Mouse (Mus musculus): ENCODE results near the gene Lars2. TPM values are rescaled to one million over a fixed set of nuclear protein-coding genes. Genes with fewer than 3 reads are reported as not detected.

Gene Lars2
- polyA plus RNA-seq, 1 experiment from 2014 or later: 1,220 TPM

- Histone ChIP-seq H3K36me3 (replicated peaks; ENCODE audit: control insufficient read depth, insufficient read depth) (peaks cover under 1% of the 10 kb centered on the region; the same call in 1 of the 2 replicates), H3K4me3 (replicated peaks; ENCODE audit: low read length) (no peak overlapping the region), H3K9ac (no peak overlapping the region), H3K9me3 (ENCODE audit: control insufficient read depth, low read length) (no peaks in the 10 kb centered on the region), H3K27me3 (ENCODE audit: control insufficient read depth, insufficient read depth, low read length) (no peaks in the 10 kb centered on the region), H3K4me2 (replicated peaks) (no peak overlapping the region), H3K27ac (no peak overlapping the region), H3K4me1 (replicated peaks; ENCODE audit: control insufficient read depth, insufficient read depth, low read length) (peaks cover 4% of the 10 kb centered on the region)
- no peak for ATAC-seq (ENCODE audit: low FRiP score)
- 87% methylated on average over 2 of the region's 2 CpGs for WGBS
- DNase-seq (ENCODE audit: low spot score): no peak
Observed at GRCm38 (mm10) chr9:123507380-123507779, 140.7 kb downstream of the Lars2 start.

- Histone ChIP-seq H3K9ac (no peak overlapping the region), H3K27ac (no peak overlapping the region), H3K9me3 (ENCODE audit: control insufficient read depth, low read length) (no peaks in the 10 kb centered on the region), H3K36me3 (replicated peaks; ENCODE audit: control insufficient read depth, insufficient read depth) (peaks cover 5% of the 10 kb centered on the region; the same call in 1 of the 2 replicates), H3K27me3 (ENCODE audit: control insufficient read depth, insufficient read depth, low read length) (no peaks in the 10 kb centered on the region), H3K4me1 (replicated peaks; ENCODE audit: control insufficient read depth, insufficient read depth, low read length) (peaks cover 4% of the 10 kb centered on the region), H3K4me2 (replicated peaks) (no peak overlapping the region), H3K4me3 (replicated peaks; ENCODE audit: low read length) (no peak overlapping the region)
- no peak for DNase-seq (ENCODE audit: low spot score)
- 80% methylated on average over 2 of the region's 2 CpGs for WGBS
- ATAC-seq (ENCODE audit: low FRiP score): no peak
Observed at GRCm38 (mm10) chr9:123508986-123509385, 142.3 kb downstream of the Lars2 start.

- H3K4me3 ChIP-seq (replicated peaks; ENCODE audit: low read length): no peak overlapping the region
- no peak overlapping the region for H3K4me2 ChIP-seq (replicated peaks)
- H3K27ac ChIP-seq: no peak overlapping the region
- H3K4me1 ChIP-seq (replicated peaks; ENCODE audit: control insufficient read depth, insufficient read depth, low read length): peaks cover 4% of the 10 kb centered on the region
- WGBS: 78% methylated on average over 8 of the region's 8 CpGs
- no peaks in the 10 kb centered on the region for H3K27me3 ChIP-seq (ENCODE audit: control insufficient read depth, insufficient read depth, low read length)
- H3K36me3 ChIP-seq (replicated peaks; ENCODE audit: control insufficient read depth, insufficient read depth): peaks cover 5% of the 10 kb centered on the region; the same call in 1 of the 2 replicates
- no peak overlapping the region for H3K9ac ChIP-seq
- ATAC-seq (ENCODE audit: low FRiP score): 0 out of 2 replicates have a peak, but pooled peaks have one; percentile 48
- DNase-seq (ENCODE audit: low spot score): no peak
- no peaks in the 10 kb centered on the region for H3K9me3 ChIP-seq (ENCODE audit: control insufficient read depth, low read length)
Observed at GRCm38 (mm10) chr9:123509638-123510604, 143.2 kb downstream of the Lars2 start.

GRCm38 (mm10) chr9:123510926-123511325 lies 144.2 kb downstream of the Lars2 start:
- Histone ChIP-seq H3K4me2 (replicated peaks) (no peak overlapping the region), H3K36me3 (replicated peaks; ENCODE audit: control insufficient read depth, insufficient read depth) (peaks cover 5% of the 10 kb centered on the region; the same call in 1 of the 2 replicates), H3K9me3 (ENCODE audit: control insufficient read depth, low read length) (no peaks in the 10 kb centered on the region), H3K27me3 (ENCODE audit: control insufficient read depth, insufficient read depth, low read length) (no peaks in the 10 kb centered on the region), H3K9ac (no peak overlapping the region), H3K4me1 (replicated peaks; ENCODE audit: control insufficient read depth, insufficient read depth, low read length) (peaks cover 4% of the 10 kb centered on the region), H3K4me3 (replicated peaks; ENCODE audit: low read length) (no peak overlapping the region), H3K27ac (no peak overlapping the region)
- no peak for ATAC-seq (ENCODE audit: low FRiP score)
- DNase-seq (ENCODE audit: low spot score): no peak
- 94% methylated on average over 5 of the region's 5 CpGs for WGBS

Other genes starting within 250 kb of the Lars2 start
- gene Clec3b, start 216.0 kb upstream of the Lars2 start, polyA plus RNA-seq (2014; fragmentation: Nextera tagmentation; extraction: Ambion mirVana): 0.60 and 0.64 TPM in 2 replicates
- gene Cdcp1, start 150.9 kb upstream of the Lars2 start, polyA plus RNA-seq (2014; fragmentation: Nextera tagmentation; extraction: Ambion mirVana): 0.09 and 0.33 TPM in 2 replicates
- gene Tmem158, start 106.2 kb upstream of the Lars2 start, polyA plus RNA-seq (2014; fragmentation: Nextera tagmentation; extraction: Ambion mirVana): 35.2 and 42.0 TPM in 2 replicates
- gene Limd1, start 111.8 kb downstream of the Lars2 start, polyA plus RNA-seq (2014; fragmentation: Nextera tagmentation; extraction: Ambion mirVana): 14.1 and 15.5 TPM in 2 replicates
- 56.7 and 71.8 TPM in 2 replicates for gene Sacm1l, start 162.8 kb downstream of the Lars2 start, polyA plus RNA-seq (2014; fragmentation: Nextera tagmentation; extraction: Ambion mirVana)